Mouse (Mus musculus): ENCODE data around the gene Zmiz2. TPM values are rescaled to one million over a fixed set of nuclear protein-coding genes. Genes with fewer than 3 reads are reported as not detected.
"Not testable (repeated sequence)": the region's sequence is repeated elsewhere in the genome, so short reads cannot be mapped to it uniquely, and the experiment has no call there.

Gene Zmiz2
- polyA plus RNA-seq (2016; fragmentation: Nextera tagmentation; extraction: Ambion mirVana) = 22.8 and 26.0 TPM in 2 replicates

- Histone ChIP-seq H3K27me3 (no peaks in the 10 kb centered on the region), H3K4me3 (replicated peaks) (peak within 1 kb of the TSS; percentile 96), H3K4me1 (peaks cover 25% of the 10 kb centered on the region), H3K9ac (peak within 1 kb of the TSS; percentile 95), H3K36me3 (replicated peaks) (peaks cover 17% of the 10 kb centered on the region), H3K9me3 (no peaks in the 10 kb centered on the region), H3K27ac (peak within 1 kb of the TSS; percentile 97), H3K4me2 (peak within 1 kb of the TSS; percentile 88)
- WGBS = 6% methylated on average over 59 of the region's 60 CpGs
- ATAC-seq (ENCODE audit: low FRiP score) = peak; percentile 98
Observed at GRCm38 (mm10) chr11:6388726-6389413, at the start of gene Zmiz2. Gene Zmiz2, plus strand, starts transcription at chr11:6389074.

GRCm38 (mm10) chr11:6345956-6346355 lies 42.9 kb upstream of the Zmiz2 start:
- no peak for ATAC-seq (ENCODE audit: low FRiP score)
- no peaks in the 10 kb centered on the region for H3K27me3 ChIP-seq
- no peak overlapping the region for H3K27ac ChIP-seq
- H3K9me3 ChIP-seq = no peaks in the 10 kb centered on the region
- H3K9ac ChIP-seq = no peak overlapping the region
- no peak overlapping the region for H3K4me2 ChIP-seq
- H3K36me3 ChIP-seq (replicated peaks) = peaks cover 90% of the 10 kb centered on the region
- H3K4me3 ChIP-seq (replicated peaks) = no peak overlapping the region
- 98% methylated on average over 4 of the region's 4 CpGs for WGBS
- H3K4me1 ChIP-seq = no peaks in the 10 kb centered on the region

GRCm38 (mm10) chr11:6346966-6347365 lies 41.9 kb upstream of the Zmiz2 start:
- Histone ChIP-seq H3K27me3 (no peaks in the 10 kb centered on the region), H3K9ac (no peak overlapping the region), H3K36me3 (replicated peaks) (peaks cover 87% of the 10 kb centered on the region), H3K4me1 (no peaks in the 10 kb centered on the region), H3K4me3 (replicated peaks) (no peak overlapping the region), H3K27ac (no peak overlapping the region), H3K9me3 (no peaks in the 10 kb centered on the region), H3K4me2 (no peak overlapping the region)
- 95% methylated on average over 7 of the region's 7 CpGs for WGBS
- ATAC-seq (ENCODE audit: low FRiP score) = no peak

- Histone ChIP-seq H3K27ac (no peak overlapping the region), H3K27me3 (no peaks in the 10 kb centered on the region), H3K4me3 (replicated peaks) (no peak overlapping the region), H3K4me1 (no peaks in the 10 kb centered on the region), H3K4me2 (no peak overlapping the region), H3K9me3 (no peaks in the 10 kb centered on the region), H3K36me3 (replicated peaks) (peaks cover 90% of the 10 kb centered on the region), H3K9ac (no peak overlapping the region)
- no peak for ATAC-seq (ENCODE audit: low FRiP score)
- 91% methylated on average over 11 of the region's 11 CpGs for WGBS
Observed at GRCm38 (mm10) chr11:6348681-6349200, 40.1 kb upstream of the Zmiz2 start.

GRCm38 (mm10) chr11:6349586-6349985 lies 39.3 kb upstream of the Zmiz2 start:
- Histone ChIP-seq H3K36me3 (replicated peaks) (peaks cover 90% of the 10 kb centered on the region), H3K4me3 (replicated peaks) (no peak overlapping the region), H3K9me3 (no peaks in the 10 kb centered on the region), H3K4me1 (no peaks in the 10 kb centered on the region), H3K27me3 (no peaks in the 10 kb centered on the region), H3K9ac (no peak overlapping the region), H3K4me2 (no peak overlapping the region), H3K27ac (no peak overlapping the region)
- no peak for ATAC-seq (ENCODE audit: low FRiP score)
- WGBS = 93% methylated on average over 5 of the region's 5 CpGs

- ATAC-seq (ENCODE audit: low FRiP score) = no peak
- WGBS = 92% methylated on average over 4 of the region's 4 CpGs
- no peak overlapping the region for H3K4me2 ChIP-seq
- no peaks in the 10 kb centered on the region for H3K9me3 ChIP-seq
- H3K36me3 ChIP-seq (replicated peaks) = peaks cover 66% of the 10 kb centered on the region
- H3K27ac ChIP-seq = no peak overlapping the region
- no peak overlapping the region for H3K9ac ChIP-seq
- H3K4me3 ChIP-seq (replicated peaks) = no peak overlapping the region
- no peaks in the 10 kb centered on the region for H3K4me1 ChIP-seq
- H3K27me3 ChIP-seq = no peaks in the 10 kb centered on the region
Observed at GRCm38 (mm10) chr11:6355106-6355505, 33.8 kb upstream of the Zmiz2 start.

GRCm38 (mm10) chr11:6364581-6365275 lies 24.1 kb upstream of the Zmiz2 start:
- Histone ChIP-seq H3K4me3 (replicated peaks) (no peak overlapping the region), H3K36me3 (replicated peaks) (no peaks in the 10 kb centered on the region), H3K4me2 (no peak overlapping the region), H3K9ac (no peak overlapping the region), H3K9me3 (no peaks in the 10 kb centered on the region), H3K27me3 (no peaks in the 10 kb centered on the region), H3K27ac (no peak overlapping the region), H3K4me1 (no peaks in the 10 kb centered on the region)
- no peak for ATAC-seq (ENCODE audit: low FRiP score)
- 84% methylated on average over 9 of the region's 9 CpGs for WGBS

GRCm38 (mm10) chr11:6365885-6366284 lies 23.0 kb upstream of the Zmiz2 start:
- Histone ChIP-seq H3K9me3 (no peaks in the 10 kb centered on the region), H3K4me2 (no peak overlapping the region), H3K4me1 (no peaks in the 10 kb centered on the region), H3K9ac (no peak overlapping the region), H3K36me3 (replicated peaks) (no peaks in the 10 kb centered on the region), H3K27me3 (no peaks in the 10 kb centered on the region), H3K27ac (no peak overlapping the region), H3K4me3 (replicated peaks) (no peak overlapping the region)
- ATAC-seq (ENCODE audit: low FRiP score) = 0 out of 2 replicates have a peak, but pooled peaks have one; percentile 20
- 24% methylated on average over 11 of the region's 11 CpGs for WGBS

- H3K36me3 ChIP-seq (replicated peaks) = no peaks in the 10 kb centered on the region
- no peaks in the 10 kb centered on the region for H3K9me3 ChIP-seq
- ATAC-seq (ENCODE audit: low FRiP score) = no peak
- no peaks in the 10 kb centered on the region for H3K4me1 ChIP-seq
- no peak overlapping the region for H3K4me3 ChIP-seq (replicated peaks)
- H3K27me3 ChIP-seq = no peaks in the 10 kb centered on the region
- H3K4me2 ChIP-seq = no peak overlapping the region
- H3K27ac ChIP-seq = no peak overlapping the region
- WGBS = 81% methylated on average over 6 of the region's 6 CpGs
- no peak overlapping the region for H3K9ac ChIP-seq
Observed at GRCm38 (mm10) chr11:6366434-6366833, 22.4 kb upstream of the Zmiz2 start.

- Histone ChIP-seq H3K9ac (no peak overlapping the region), H3K27me3 (no peaks in the 10 kb centered on the region), H3K4me3 (replicated peaks) (no peak overlapping the region), H3K4me2 (no peak overlapping the region), H3K9me3 (no peaks in the 10 kb centered on the region), H3K36me3 (replicated peaks) (no peaks in the 10 kb centered on the region), H3K27ac (no peak overlapping the region), H3K4me1 (no peaks in the 10 kb centered on the region)
- WGBS = 88% methylated on average over 4 of the region's 4 CpGs
- ATAC-seq (ENCODE audit: low FRiP score) = no peak
Observed at GRCm38 (mm10) chr11:6367156-6367555, 21.7 kb upstream of the Zmiz2 start.

- H3K9ac ChIP-seq; H3K27ac ChIP-seq; H3K4me1 ChIP-seq; H3K27me3 ChIP-seq; H3K36me3 ChIP-seq (replicated peaks); H3K4me2 ChIP-seq; H3K4me3 ChIP-seq (replicated peaks); H3K9me3 ChIP-seq; ATAC-seq (ENCODE audit: low FRiP score): not testable (repeated sequence)
- 79% methylated on average over 5 of the region's 5 CpGs for WGBS
Observed at GRCm38 (mm10) chr11:6367986-6368385, 20.9 kb upstream of the Zmiz2 start.

GRCm38 (mm10) chr11:6371376-6372155 lies 17.3 kb upstream of the Zmiz2 start:
- H3K27me3 ChIP-seq = no peaks in the 10 kb centered on the region
- WGBS = 88% methylated on average over 11 of the region's 11 CpGs
- no peaks in the 10 kb centered on the region for H3K36me3 ChIP-seq (replicated peaks)
- H3K9me3 ChIP-seq = no peaks in the 10 kb centered on the region
- no peak overlapping the region for H3K4me2 ChIP-seq
- no peaks in the 10 kb centered on the region for H3K4me1 ChIP-seq
- no peak for ATAC-seq (ENCODE audit: low FRiP score)
- no peak overlapping the region for H3K4me3 ChIP-seq (replicated peaks)
- H3K27ac ChIP-seq = no peak overlapping the region
- H3K9ac ChIP-seq = no peak overlapping the region
